Mouse (Mus musculus) heart, embryonic 15.5 days (tissue): ENCODE results near the gene Mustn1. TPM values are rescaled to one million over a fixed set of nuclear protein-coding genes. Genes with fewer than 3 reads are reported as not detected.
A peak's percentile ranks its signal among the peaks of the same experiment; 100 is the strongest.

Experiments used
- ATAC-seq: fragments of 200-750 bp; cut with Nextera tagmentation; replicated peaks from 2 replicates; pipeline ENCODE4 v1.8.0; 2017; ENCODE audit warnings: low read depth, moderate TSS enrichment; ENCODE audit not compliant: insufficient number of reproducible peaks, insufficient read depth, low FRiP score
- H3K27ac ChIP-seq: fragments of 300-500 bp; sonication (generic); 2 replicates; pipeline ENCODE4 v1.5.1; 2015; ENCODE audit warnings: mild to moderate bottlenecking, inconsistent platforms
- H3K27me3 ChIP-seq: fragments of 300-500 bp; sonication (generic); 2 replicates; pipeline ENCODE4 v1.6.1; 2015; ENCODE audit warnings: inconsistent platforms
- H3K36me3 ChIP-seq: fragments of 300-500 bp; sonication (generic); 2 replicates; pipeline ENCODE4 v1.6.1; 2015; ENCODE audit warnings: mild to moderate bottlenecking, inconsistent platforms
- H3K4me1 ChIP-seq: fragments of 300-500 bp; sonication (generic); replicated peaks from 2 replicates; pipeline ENCODE4 v1.6.1; 2015; ENCODE audit warnings: inconsistent platforms
- H3K4me2 ChIP-seq: fragments of 300-500 bp; sonication (generic); 2 replicates; pipeline ENCODE4 v1.6.1; 2015; ENCODE audit warnings: inconsistent platforms, mild to moderate bottlenecking, moderate library complexity
- H3K4me3 ChIP-seq: fragments of 300-500 bp; sonication (generic); 2 replicates; pipeline ENCODE4 v1.5.1; 2015; ENCODE audit warnings: mild to moderate bottlenecking, inconsistent platforms
- H3K9ac ChIP-seq: fragments of 300-500 bp; sonication (generic); 2 replicates; pipeline ENCODE4 v1.6.1; 2015; ENCODE audit warnings: mild to moderate bottlenecking, inconsistent platforms
- H3K9me3 ChIP-seq: fragments of 300-500 bp; sonication (generic); replicated peaks from 2 replicates; pipeline ENCODE4 v1.6.1; 2016; ENCODE audit warnings: inconsistent platforms
- WGBS: fragments of 180-500 bp; shearing (Covaris S2); methylation state at CpG from one replicate; pipeline ENCODE4 v1.1.7; 2015; ENCODE audit warnings: mixed read lengths; 5-methylcytosine and 5-hydroxymethylcytosine counted together
- polyA plus RNA-seq: library from polyadenylated mRNA; unstranded; fragments of >200 nt; fragmentation: Nextera tagmentation; extraction: Ambion mirVana; gene quantifications from 2 replicates; pipeline ENCODE4 v1.2.1, GENCODE M21; 2015

Gene Mustn1
- 3.9 and 4.3 TPM in 2 replicates for polyA plus RNA-seq

- 36% methylated on average over 11 of the region's 11 CpGs for WGBS
- H3K9ac ChIP-seq: no peak within 1 kb of the TSS
- peaks cover 28% of the 10 kb centered on the region for H3K4me1 ChIP-seq
- no peak within 1 kb of the TSS for H3K4me2 ChIP-seq
- peak; percentile 63 for ATAC-seq
- peak within 1 kb of the TSS; percentile 76 for H3K27ac ChIP-seq
- H3K9me3 ChIP-seq: no peaks in the 10 kb centered on the region
- no peak within 1 kb of the TSS for H3K4me3 ChIP-seq
- H3K27me3 ChIP-seq: no peaks in the 10 kb centered on the region
- H3K36me3 ChIP-seq: 0 out of 2 replicates have a peak, but pooled peaks cover 3% of the 10 kb centered on the region
These were observed at the start of gene Mustn1 for GRCm38 (mm10) chr14:30878958-30879571. Gene Mustn1 (plus strand): TSS chr14:30879200.

- no peaks in the 10 kb centered on the region for H3K9me3 ChIP-seq
- no peak overlapping the region for H3K4me2 ChIP-seq
- H3K9ac ChIP-seq: no peak overlapping the region
- no peak overlapping the region for H3K27ac ChIP-seq
- WGBS: 65% methylated on average over 14 of the region's 14 CpGs
- ATAC-seq: no peak
- no peaks in the 10 kb centered on the region for H3K27me3 ChIP-seq
- no peak overlapping the region for H3K4me3 ChIP-seq
- peaks cover 13% of the 10 kb centered on the region for H3K4me1 ChIP-seq
- no peaks in the 10 kb centered on the region for H3K36me3 ChIP-seq
These were observed 41.5 kb upstream of the Mustn1 start for GRCm38 (mm10) chr14:30837416-30837996.

GRCm38 (mm10) chr14:30843701-30844100, 35.3 kb upstream of the Mustn1 start:
- Histone ChIP-seq H3K4me2 (no peak overlapping the region), H3K9ac (no peak overlapping the region), H3K27me3 (no peaks in the 10 kb centered on the region), H3K9me3 (no peaks in the 10 kb centered on the region), H3K4me3 (no peak overlapping the region), H3K27ac (no peak overlapping the region), H3K4me1 (no peaks in the 10 kb centered on the region), H3K36me3 (no peaks in the 10 kb centered on the region)
- no peak for ATAC-seq
- WGBS: 86% methylated on average over 3 of the region's 3 CpGs

GRCm38 (mm10) chr14:30850504-30850903, 28.5 kb upstream of the Mustn1 start:
- no peak overlapping the region for H3K27ac ChIP-seq
- no peaks in the 10 kb centered on the region for H3K4me1 ChIP-seq
- no peak overlapping the region for H3K9ac ChIP-seq
- no peak for ATAC-seq
- no peak overlapping the region for H3K4me2 ChIP-seq
- H3K27me3 ChIP-seq: no peaks in the 10 kb centered on the region
- no peak overlapping the region for H3K4me3 ChIP-seq
- no peaks in the 10 kb centered on the region for H3K36me3 ChIP-seq
- H3K9me3 ChIP-seq: no peaks in the 10 kb centered on the region
- WGBS: 88% methylated on average over 5 of the region's 5 CpGs

GRCm38 (mm10) chr14:30852325-30852724, 26.7 kb upstream of the Mustn1 start:
- 79% methylated on average over 5 of the region's 5 CpGs for WGBS
- no peaks in the 10 kb centered on the region for H3K27me3 ChIP-seq
- H3K36me3 ChIP-seq: no peaks in the 10 kb centered on the region
- H3K4me3 ChIP-seq: no peak overlapping the region
- H3K27ac ChIP-seq: no peak overlapping the region
- ATAC-seq: no peak
- no peak overlapping the region for H3K4me2 ChIP-seq
- H3K9ac ChIP-seq: no peak overlapping the region
- no peaks in the 10 kb centered on the region for H3K4me1 ChIP-seq
- no peaks in the 10 kb centered on the region for H3K9me3 ChIP-seq

- Histone ChIP-seq H3K9ac (no peak overlapping the region), H3K9me3 (no peaks in the 10 kb centered on the region), H3K4me2 (no peak overlapping the region), H3K36me3 (no peaks in the 10 kb centered on the region), H3K27me3 (no peaks in the 10 kb centered on the region), H3K4me3 (no peak overlapping the region), H3K4me1 (no peaks in the 10 kb centered on the region), H3K27ac (no peak overlapping the region)
- ATAC-seq: no peak
- 91% methylated on average over 3 of the region's 3 CpGs for WGBS
These were observed 23.7 kb upstream of the Mustn1 start for GRCm38 (mm10) chr14:30855316-30855715.

- no peaks in the 10 kb centered on the region for H3K36me3 ChIP-seq
- H3K27me3 ChIP-seq: no peaks in the 10 kb centered on the region
- H3K27ac ChIP-seq: no peak overlapping the region
- H3K4me1 ChIP-seq: 0 out of 2 replicates have a peak, but pooled peaks cover 3% of the 10 kb centered on the region
- no peak overlapping the region for H3K4me2 ChIP-seq
- no peaks in the 10 kb centered on the region for H3K9me3 ChIP-seq
- H3K9ac ChIP-seq: no peak overlapping the region
- no peak for ATAC-seq
- H3K4me3 ChIP-seq: no peak overlapping the region
- 49% methylated on average over 10 of the region's 10 CpGs for whole genome bisulfite sequencing
These were observed 22.0 kb upstream of the Mustn1 start for GRCm38 (mm10) chr14:30856885-30857507.

GRCm38 (mm10) chr14:30857990-30858389, 21.0 kb upstream of the Mustn1 start:
- Histone ChIP-seq H3K9ac (no peak overlapping the region), H3K4me1 (0 out of 2 replicates have a peak, but pooled peaks cover 3% of the 10 kb centered on the region), H3K4me2 (no peak overlapping the region), H3K9me3 (no peaks in the 10 kb centered on the region), H3K27me3 (no peaks in the 10 kb centered on the region), H3K4me3 (no peak overlapping the region), H3K36me3 (no peaks in the 10 kb centered on the region), H3K27ac (no peak overlapping the region)
- ATAC-seq: no peak
- WGBS: 72% methylated on average over 4 of the region's 4 CpGs

GRCm38 (mm10) chr14:30861421-30862125, 17.4 kb upstream of the Mustn1 start:
- WGBS: 50% methylated on average over 16 of the region's 16 CpGs

GRCm38 (mm10) chr14:30862368-30862767, 16.6 kb upstream of the Mustn1 start:
- Histone ChIP-seq H3K36me3 (0 out of 2 replicates have a peak, but pooled peaks cover 3% of the 10 kb centered on the region), H3K9me3 (no peaks in the 10 kb centered on the region), H3K4me3 (no peak overlapping the region), H3K4me2 (no peak overlapping the region), H3K27me3 (no peaks in the 10 kb centered on the region), H3K4me1 (0 out of 2 replicates have a peak, but pooled peaks cover 3% of the 10 kb centered on the region), H3K9ac (no peak overlapping the region), H3K27ac (no peak overlapping the region)
- 76% methylated on average over 9 of the region's 9 CpGs for WGBS
- no peak for ATAC-seq

More at GRCm38 (mm10) chr14:30861421-30862125, 17.4 kb upstream of the Mustn1 start:
- H3K36me3 ChIP-seq: 0 out of 2 replicates have a peak, but pooled peaks cover 3% of the 10 kb centered on the region
- no peaks in the 10 kb centered on the region for H3K9me3 ChIP-seq
- no peak for ATAC-seq
- no peak overlapping the region for H3K27ac ChIP-seq
- H3K4me1 ChIP-seq: 0 out of 2 replicates have a peak, but pooled peaks cover 3% of the 10 kb centered on the region
- H3K9ac ChIP-seq: no peak overlapping the region
- no peak overlapping the region for H3K4me3 ChIP-seq
- no peak overlapping the region for H3K4me2 ChIP-seq
- H3K27me3 ChIP-seq: no peaks in the 10 kb centered on the region

GRCm38 (mm10) chr14:30865311-30865710, 13.7 kb upstream of the Mustn1 start:
- WGBS: 66% methylated on average over 3 of the region's 3 CpGs
- no peak overlapping the region for H3K27ac ChIP-seq
- H3K9ac ChIP-seq: no peak overlapping the region
- H3K27me3 ChIP-seq: no peaks in the 10 kb centered on the region
- H3K4me2 ChIP-seq: no peak overlapping the region
- ATAC-seq: no peak
- no peak overlapping the region for H3K4me3 ChIP-seq
- peaks cover 14% of the 10 kb centered on the region for H3K4me1 ChIP-seq
- 0 out of 2 replicates have a peak, but pooled peaks cover 3% of the 10 kb centered on the region for H3K36me3 ChIP-seq
- no peaks in the 10 kb centered on the region for H3K9me3 ChIP-seq
